Mouse (Mus musculus): ENCODE measurements around the gene Htra3.
A peak's percentile ranks its signal among the peaks of the same experiment; 100 is the strongest.

Htra3 gene

GRCm38 (mm10) chr5:35679256-35680155 is at the start of gene Htra3:
TSS of gene Htra3 (minus strand) at chr5:35679782.
- peak; percentile 31 for DNase-seq (ENCODE audit: low read depth, low spot score)

DNA sequence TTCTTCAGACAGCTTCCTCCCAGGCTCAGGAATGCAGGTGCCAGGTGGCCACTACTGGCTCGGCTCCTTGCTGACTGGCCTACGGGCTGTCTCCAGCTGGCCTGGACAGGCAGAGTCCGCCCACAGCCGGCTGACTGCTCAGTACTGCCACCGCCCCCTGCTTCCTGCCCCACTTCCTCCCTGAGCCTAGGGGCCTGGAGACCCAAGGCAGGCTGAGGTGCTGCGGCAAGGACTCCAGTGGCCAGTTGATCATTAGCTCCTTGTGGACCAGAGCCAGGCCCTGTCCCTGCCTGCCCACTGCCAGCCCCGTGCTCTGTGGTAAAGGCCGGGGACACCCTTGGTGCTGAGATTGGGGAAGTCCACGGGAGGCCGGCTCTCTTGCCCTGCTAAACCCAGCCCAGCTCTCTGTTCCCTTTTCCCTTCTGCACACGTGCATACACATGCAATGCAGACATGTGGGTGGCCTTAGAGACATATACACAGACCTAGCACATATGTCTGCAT is 49.4 kb upstream of the Htra3 start:
- peak; percentile 42 for DNase-seq (ENCODE audit: low read depth, low spot score)

- DNase-seq (ENCODE audit: low read depth, low spot score), result no peak
Observed at GRCm38 (mm10) chr5:35728344-35728956, 48.9 kb upstream of the Htra3 start.

DNA sequence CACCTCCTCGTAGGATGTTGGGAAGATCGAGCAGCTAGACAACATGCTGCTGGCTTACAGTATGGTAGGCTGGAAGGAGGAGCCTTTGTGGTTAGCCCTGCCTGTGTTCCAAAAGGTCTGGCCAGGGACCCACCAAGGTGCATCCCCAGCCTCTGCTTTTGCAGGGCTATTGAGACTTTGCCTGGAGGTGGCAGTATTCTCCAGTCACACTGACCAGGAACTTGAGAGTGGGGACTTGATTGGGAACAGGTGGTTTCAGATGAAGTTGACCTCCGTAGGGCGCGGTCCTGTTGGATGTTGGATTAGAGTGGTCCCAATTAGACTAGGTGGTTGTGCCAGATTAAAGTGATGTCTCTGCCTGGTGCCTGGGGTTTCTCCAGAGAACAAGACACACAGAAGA is 47.9 kb upstream of the Htra3 start:
- no peak for DNase-seq (ENCODE audit: low read depth, low spot score)

DNA sequence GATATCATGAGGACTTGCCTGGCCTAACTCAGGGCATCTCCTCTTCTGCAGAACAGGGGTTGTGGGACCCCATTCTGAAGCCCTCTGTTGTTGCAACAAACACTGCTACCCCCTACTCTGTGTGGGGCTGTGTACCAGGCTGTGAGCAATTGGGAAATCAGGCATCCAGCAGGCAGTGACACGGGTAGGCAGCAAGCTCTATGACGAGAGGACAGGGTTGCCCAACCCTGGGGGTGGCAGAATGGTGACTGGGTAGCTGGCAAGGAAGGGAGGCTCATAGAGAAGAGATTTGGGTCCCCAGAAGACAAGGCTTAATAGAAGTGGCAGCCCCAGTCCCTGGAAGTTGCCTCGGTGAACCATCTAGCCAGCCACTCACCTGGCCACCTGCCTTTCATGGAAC is 46.3 kb upstream of the Htra3 start:
- no peak for DNase-seq (ENCODE audit: low read depth, low spot score)

- DNase-seq (ENCODE audit: low read depth, low spot score), result no peak
Observed at GRCm38 (mm10) chr5:35723900-35724299, 44.3 kb upstream of the Htra3 start.

GRCm38 (mm10) chr5:35722654-35723053 is 43.1 kb upstream of the Htra3 start:
- peak; percentile 92 for DNase-seq (ENCODE audit: low read depth, low spot score)

DNA sequence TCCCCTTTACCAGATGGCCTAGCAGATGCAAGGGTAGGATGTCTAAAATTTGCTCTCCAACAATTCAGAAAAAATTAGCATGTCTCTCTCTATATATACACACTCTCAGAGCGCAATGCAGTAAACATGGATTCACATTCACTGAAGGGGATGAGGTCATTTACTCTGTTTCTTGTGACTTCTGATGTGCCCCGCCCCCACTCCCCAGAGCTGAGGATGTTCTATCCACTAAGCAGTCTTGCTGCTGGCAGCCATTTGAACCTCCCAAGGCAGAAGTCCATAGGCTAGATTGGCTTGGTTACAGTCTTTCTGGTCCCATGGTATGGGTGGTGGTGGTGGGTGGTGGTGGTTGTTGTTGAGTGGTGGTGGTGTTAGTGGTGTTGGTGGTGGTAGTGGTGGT is 42.4 kb upstream of the Htra3 start:
- peak; percentile 70 for DNase-seq (ENCODE audit: low read depth, low spot score)

- no peak for DNase-seq (ENCODE audit: low read depth, low spot score)
Observed at GRCm38 (mm10) chr5:35719880-35720279, 40.3 kb upstream of the Htra3 start.

DNA sequence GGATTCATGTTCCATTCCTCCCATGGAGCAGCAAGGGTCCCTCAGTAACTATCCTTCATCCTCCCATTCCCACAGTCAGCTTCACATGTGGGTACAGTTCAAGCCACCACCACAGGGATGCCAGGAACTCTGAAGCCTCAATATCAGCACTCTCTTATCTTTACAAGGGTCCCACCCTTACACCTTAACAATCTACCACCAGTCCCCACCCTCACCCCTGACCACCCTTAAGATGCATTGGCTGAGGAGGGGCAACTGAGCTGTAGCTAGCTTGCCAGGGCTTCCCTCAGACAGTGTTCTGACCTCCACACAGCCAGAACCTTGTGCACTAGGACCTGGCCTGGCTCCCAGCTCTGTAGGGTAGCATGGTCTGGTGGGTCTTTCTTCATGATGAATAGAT is 39.8 kb upstream of the Htra3 start:
- no peak for DNase-seq (ENCODE audit: low read depth, low spot score)

DNA sequence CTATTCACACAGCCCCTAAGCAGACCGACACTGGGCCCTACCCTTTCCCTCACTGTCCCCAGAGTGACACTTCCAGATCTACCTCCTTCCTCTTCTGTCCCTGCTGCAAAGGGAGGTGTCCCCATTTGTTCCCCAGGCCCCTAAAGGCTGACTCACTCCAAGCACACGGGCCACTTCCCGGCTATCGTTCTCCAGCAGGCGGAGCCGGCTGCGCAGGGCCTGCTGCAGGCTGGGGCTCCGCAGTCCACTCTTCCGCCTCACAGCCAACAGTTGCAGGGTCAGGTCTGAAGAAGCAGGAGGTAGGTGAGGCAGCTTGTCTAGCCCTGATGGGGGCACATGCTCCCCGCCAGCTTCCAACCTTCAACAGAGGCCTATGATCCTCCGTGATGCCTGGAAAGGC is 39.2 kb upstream of the Htra3 start:
- DNase-seq (ENCODE audit: low read depth, low spot score), result no peak

- peak; percentile 100 for DNase-seq (ENCODE audit: low read depth, low spot score)
Observed at GRCm38 (mm10) chr5:35717946-35718345, 38.4 kb upstream of the Htra3 start.

GRCm38 (mm10) chr5:35717455-35717854 is 37.9 kb upstream of the Htra3 start:
- DNase-seq (ENCODE audit: low read depth, low spot score), result no peak

DNA sequence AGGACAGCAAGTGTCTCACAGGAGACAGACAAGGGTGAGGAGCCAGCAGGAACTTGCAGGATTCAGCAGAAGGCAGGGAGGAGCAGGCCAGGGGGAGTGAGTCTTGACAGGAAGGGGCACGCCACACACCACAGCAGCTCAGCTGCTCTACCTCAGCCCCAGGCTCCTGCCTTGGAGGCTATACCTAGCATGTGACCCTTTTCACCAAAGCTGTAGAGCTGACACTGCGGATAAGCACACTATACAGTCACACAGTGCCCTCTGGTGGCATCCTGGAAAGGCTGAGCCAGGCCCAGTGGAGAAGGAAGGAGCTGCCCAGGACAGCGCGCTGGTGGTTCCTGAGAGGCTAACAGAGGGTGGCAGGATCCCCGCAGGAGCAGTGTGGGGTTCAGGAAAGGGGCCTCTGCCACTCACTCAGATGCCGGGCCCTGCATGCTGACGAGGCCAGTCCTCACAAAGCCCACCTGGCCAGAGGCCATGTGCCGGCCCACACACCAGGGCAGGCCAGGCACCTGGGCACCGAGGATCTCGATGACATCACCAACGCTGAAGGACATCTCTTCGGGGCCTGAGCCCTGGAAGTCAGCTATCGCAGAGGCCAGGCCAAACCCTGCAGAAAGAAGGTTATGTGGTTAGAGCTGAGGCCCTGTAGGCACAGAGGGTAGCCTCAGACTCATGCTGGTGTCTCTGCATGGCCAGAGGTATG is 34.2 kb upstream of the Htra3 start:
- peak; percentile 81 for DNase-seq (ENCODE audit: low read depth, low spot score)

DNA sequence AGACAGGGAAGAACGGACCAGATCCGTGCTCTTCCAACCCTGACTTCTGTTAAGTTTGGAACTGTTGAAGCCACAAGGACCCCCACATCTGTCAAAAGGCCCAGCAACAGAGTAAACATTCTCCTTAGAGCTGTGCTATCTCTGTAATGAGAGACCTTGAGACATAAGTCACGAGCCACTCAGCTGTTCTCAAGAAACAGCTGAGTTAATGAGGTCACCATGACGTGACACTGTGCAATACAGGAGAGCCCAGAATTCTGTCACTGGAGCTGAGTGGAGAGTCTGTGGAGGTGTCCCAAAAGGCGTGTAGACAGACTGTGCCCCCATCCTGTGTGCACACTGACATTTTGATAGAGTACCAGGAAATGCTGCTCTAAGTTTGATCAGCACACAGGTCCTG is 32.9 kb upstream of the Htra3 start:
- no peak for DNase-seq (ENCODE audit: low read depth, low spot score)

- DNase-seq (ENCODE audit: low read depth, low spot score), result no peak
Observed at GRCm38 (mm10) chr5:35710931-35711330, 31.3 kb upstream of the Htra3 start.

DNA sequence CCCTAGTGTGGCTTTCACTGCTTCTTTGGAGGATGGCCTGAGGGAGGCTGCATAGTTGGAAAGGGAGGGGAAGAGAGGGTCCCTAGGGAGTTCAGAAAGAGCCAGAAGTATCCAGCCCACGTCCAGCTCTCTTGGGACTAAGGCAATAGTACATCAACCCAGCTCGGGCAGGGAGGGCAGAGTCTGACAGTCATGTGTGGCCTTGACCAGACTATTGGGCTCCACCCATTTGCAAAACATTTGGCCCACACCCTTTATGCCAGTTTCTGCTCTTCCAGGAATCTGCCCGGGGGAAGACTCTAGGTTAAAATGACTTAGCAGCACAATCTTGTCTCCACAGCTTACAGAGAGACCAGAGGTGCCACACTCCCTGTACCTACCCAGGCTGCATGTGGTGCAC is 30.9 kb upstream of the Htra3 start:
- DNase-seq (ENCODE audit: low read depth, low spot score), result peak; percentile 32

GRCm38 (mm10) chr5:35705411-35705810 is 25.8 kb upstream of the Htra3 start:
- DNase-seq (ENCODE audit: low read depth, low spot score), result no peak

- DNase-seq (ENCODE audit: low read depth, low spot score), result no peak
Observed at GRCm38 (mm10) chr5:35703814-35704213, 24.2 kb upstream of the Htra3 start.

- DNase-seq (ENCODE audit: low read depth, low spot score), result no peak
Observed at GRCm38 (mm10) chr5:35703183-35703582, 23.6 kb upstream of the Htra3 start.

DNA sequence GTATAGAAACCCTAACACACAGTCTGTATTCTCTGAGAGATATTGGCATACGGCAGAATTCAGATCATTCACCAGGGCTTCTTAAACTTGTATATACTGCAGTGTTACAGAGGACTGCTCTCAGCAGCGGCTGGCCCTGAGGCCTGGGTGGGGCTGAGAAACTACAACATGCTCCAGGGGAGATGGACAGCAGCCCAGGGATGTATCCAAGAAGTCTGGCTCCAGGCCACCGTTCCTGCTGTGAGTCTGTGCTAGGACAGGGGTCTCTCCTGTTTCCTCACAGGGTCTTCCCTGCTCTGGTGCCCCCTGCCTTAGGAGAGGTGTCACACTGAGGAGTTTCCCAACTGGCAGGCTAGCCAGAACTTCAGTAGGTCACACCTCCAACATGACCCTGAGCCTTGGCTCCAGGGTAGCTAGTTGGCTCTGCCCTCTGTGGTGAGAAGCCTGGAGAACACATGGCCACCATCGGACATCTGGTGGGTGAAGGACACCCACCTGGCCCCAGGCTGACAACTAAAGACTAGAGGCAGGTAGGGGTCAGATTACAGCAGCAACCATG is 23.1 kb upstream of the Htra3 start:
- DNase-seq (ENCODE audit: low read depth, low spot score), result no peak

- peak; percentile 81 for DNase-seq (ENCODE audit: low read depth, low spot score)
Observed at GRCm38 (mm10) chr5:35701042-35701441, 21.5 kb upstream of the Htra3 start.
